In genomic region chr10:61837286-61837685, GRCm38 (mm10) we compare ENCODE assay signal across 17 mouse cellular contexts.
"Had no signal": no experiment of that assay in that cellular context is flagged by ENCODE, and none has a peak within 500 bp of the region (broad histone marks: within the 10 kb centered on the region; RNA-seq: fewer than 3 reads in every experiment).

No protein-coding gene starts in this region.

- DNase-seq: gastrocnemius, adult 2 months; gastrocnemius, postnatal 10 days; gastrocnemius, postnatal 25 days; heart, adult 11 months; heart, adult 2 months; heart, postnatal 4 days; kidney, adult 18-20 months; kidney, adult 8-10 months; kidney, postnatal 10 days; kidney, postnatal 25 days; kidney, postnatal 4 days; liver had no signal

- ATAC-seq: forebrain, embryonic 16.5 days; hindbrain, embryonic 16.5 days; inflammation-experienced regulatory T-cells, adult 6 months; intestine, embryonic 15.5 days; intestine, postnatal 0 days had no signal
